Mouse (Mus musculus) intestine, postnatal 0 days (tissue): Measurements from ENCODE around the gene Fam71b. TPM values are rescaled to one million over a fixed set of nuclear protein-coding genes. Genes with fewer than 3 reads are reported as not detected.

Experiments used
- ATAC-seq: fragments of 200-750 bp; cut with Nextera tagmentation; 2 replicates; pipeline ENCODE4 v1.8.0; 2017; ENCODE audit warnings: mild to moderate bottlenecking, moderate TSS enrichment, moderate library complexity
- H3K27ac ChIP-seq: fragments of 300-500 bp; sonication (generic); 2 replicates; pipeline ENCODE4 v1.5.1; 2014; ENCODE audit warnings: mild to moderate bottlenecking, low read depth, low read length, moderate library complexity
- H3K27me3 ChIP-seq: fragments of 300-500 bp; sonication (generic); replicated peaks from 2 replicates; pipeline ENCODE4 v1.6.1; 2014; ENCODE audit warnings: low read length, mixed read lengths; ENCODE audit not compliant: control insufficient read depth, insufficient read depth
- H3K36me3 ChIP-seq: fragments of 300-500 bp; sonication (generic); 2 replicates; pipeline ENCODE4 v1.6.1; 2014; ENCODE audit warnings: mild to moderate bottlenecking, moderate library complexity; ENCODE audit not compliant: control insufficient read depth, insufficient read depth
- H3K4me1 ChIP-seq: fragments of 300-500 bp; sonication (generic); replicated peaks from 2 replicates; pipeline ENCODE4 v1.6.1; 2014; ENCODE audit warnings: antibody characterized with exemption, low read length, mixed read lengths; ENCODE audit not compliant: control insufficient read depth, insufficient read depth
- H3K4me2 ChIP-seq: fragments of 300-500 bp; sonication (generic); replicated peaks from 2 replicates; pipeline ENCODE4 v1.6.1; 2014; ENCODE audit warnings: low read depth, mild to moderate bottlenecking, moderate library complexity
- H3K4me3 ChIP-seq: fragments of 300-500 bp; sonication (generic); 2 replicates; pipeline ENCODE4 v1.5.1; 2014; ENCODE audit warnings: low read depth, low read length
- H3K9ac ChIP-seq: fragments of 300-500 bp; sonication (generic); 2 replicates; pipeline ENCODE4 v1.6.1; 2014; ENCODE audit warnings: mild to moderate bottlenecking, low read depth, low read length
- H3K9me3 ChIP-seq: fragments of 300-500 bp; sonication (generic); 2 replicates; pipeline ENCODE4 v1.6.1; 2016; ENCODE audit warnings: mixed run types; ENCODE audit not compliant: control insufficient read depth
- CTCF ChIP-seq: sonication (generic); IDR thresholded peaks from 2 replicates; pipeline ENCODE4 v1.5.1; 2016; ENCODE audit warnings: low read depth, mild to moderate bottlenecking, control low read depth, antibody characterized with exemption, moderate library complexity
- WGBS: fragments of 180-500 bp; shearing (Covaris S2); extraction: QIAGEN DNeasy Blood & Tissue Kit; methylation state at CpG from one replicate; pipeline ENCODE4 v1.1.7; 2014; 5-methylcytosine and 5-hydroxymethylcytosine counted together
- polyA plus RNA-seq: library from polyadenylated mRNA; unstranded; fragments of >200 nt; fragmentation: Nextera tagmentation; extraction: Ambion mirVana; gene quantifications from 2 replicates; pipeline ENCODE4 v1.2.1, GENCODE M21; 2015

Gene Fam71b
- polyA plus RNA-seq, 1 experiment from 2014 or later: not detected

DNA sequence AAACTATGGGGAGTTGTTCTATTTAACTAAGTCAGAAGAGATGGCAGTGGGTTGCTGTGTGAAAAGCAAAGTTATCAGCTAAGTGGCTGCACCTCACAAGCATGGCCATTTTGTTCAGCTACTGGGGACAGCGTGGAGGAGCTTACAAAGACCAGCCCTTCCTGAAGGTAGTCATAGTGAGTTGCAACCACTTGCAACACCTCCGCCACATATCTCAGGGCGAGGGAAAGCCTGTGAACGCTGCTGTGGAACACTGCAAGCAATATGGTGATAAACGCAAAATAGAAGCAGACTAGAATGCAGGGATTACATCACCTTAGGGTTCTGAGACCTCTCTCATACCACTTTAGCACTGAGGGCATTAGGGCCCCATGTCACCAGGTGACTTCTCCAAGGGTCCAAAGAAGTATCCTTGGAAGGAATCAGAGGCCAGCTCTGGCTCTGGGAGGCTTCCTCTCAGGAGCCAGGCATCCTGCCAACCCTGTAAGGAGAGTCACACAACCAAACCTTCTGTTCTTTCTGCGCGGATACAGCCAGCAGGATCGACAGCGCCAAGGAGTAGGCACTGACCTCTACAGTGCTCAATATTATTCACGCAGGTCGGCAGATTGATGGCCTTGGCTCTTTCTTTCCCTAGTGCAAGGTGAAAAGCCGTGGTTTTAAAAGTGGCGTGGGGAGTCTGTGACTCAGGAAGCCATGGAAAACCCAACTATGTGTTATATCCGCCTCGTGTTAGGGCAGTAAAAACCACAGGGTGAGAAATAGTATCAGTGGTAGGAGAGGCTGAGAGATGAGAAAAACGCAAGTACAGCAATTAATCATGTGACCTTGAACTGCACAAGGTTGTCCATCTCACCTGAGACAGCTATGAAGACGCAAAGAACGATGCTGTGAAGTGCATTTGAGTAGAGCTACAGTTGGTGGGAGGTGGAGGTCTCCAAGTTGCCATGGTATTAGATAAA is 34.0 kb upstream of the Fam71b start:
- Histone ChIP-seq H3K9ac (no peak overlapping the region), H3K4me1 (no peaks in the 10 kb centered on the region), H3K4me2 (no peak overlapping the region), H3K27me3 (no peaks in the 10 kb centered on the region), H3K9me3 (no peaks in the 10 kb centered on the region), H3K27ac (no peak overlapping the region), H3K4me3 (no peak overlapping the region), H3K36me3 (no peaks in the 10 kb centered on the region)
- WGBS: 82% methylated on average over 18 of the region's 18 CpGs
- TF ChIP-seq CTCF: no peak
- ATAC-seq: no peak

DNA sequence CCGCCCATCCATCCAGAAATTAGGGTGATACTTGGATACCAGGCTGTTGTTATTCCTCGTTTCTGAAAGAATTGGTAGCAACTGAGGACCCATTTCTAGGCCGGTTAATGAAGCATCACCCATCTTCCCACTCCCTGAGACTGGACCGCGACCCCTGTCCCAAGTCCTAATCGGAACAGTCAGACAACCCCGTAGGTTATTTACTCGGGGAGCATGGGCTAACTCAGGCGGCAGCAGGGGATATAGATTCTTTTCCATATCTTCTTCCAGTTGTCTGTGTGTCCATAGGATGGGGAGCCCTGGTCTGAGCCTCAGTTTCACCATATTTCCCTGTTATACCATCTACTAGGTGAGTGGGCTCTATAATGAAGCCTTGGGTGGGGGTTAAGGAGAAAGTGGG is 32.5 kb upstream of the Fam71b start:
- WGBS: 94% methylated on average over 9 of the region's 9 CpGs

DNA sequence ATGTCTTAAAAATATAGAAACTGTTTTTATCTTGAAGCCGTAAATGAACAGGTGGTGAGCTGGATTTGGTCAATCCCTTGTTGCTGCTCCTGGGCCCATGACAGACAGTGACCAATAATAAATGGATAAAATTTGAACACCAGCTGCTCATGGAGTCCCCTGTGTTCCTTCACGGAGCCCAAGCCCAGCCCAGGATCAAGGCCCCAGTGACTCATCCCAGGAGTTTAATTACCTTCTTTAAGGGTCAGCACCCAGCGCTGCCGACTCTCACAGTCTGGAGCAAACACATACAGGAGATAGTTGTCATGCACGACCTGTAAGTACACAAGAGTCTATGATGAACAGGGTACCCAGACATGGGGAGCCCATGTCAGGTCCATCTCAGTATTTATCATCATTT is 30.6 kb upstream of the Fam71b start:
- Histone ChIP-seq H3K9me3 (no peaks in the 10 kb centered on the region), H3K36me3 (no peaks in the 10 kb centered on the region), H3K27me3 (no peaks in the 10 kb centered on the region), H3K9ac (no peak overlapping the region), H3K4me2 (no peak overlapping the region), H3K27ac (no peak overlapping the region), H3K4me1 (no peaks in the 10 kb centered on the region), H3K4me3 (no peak overlapping the region)
- 50% methylated on average over 5 of the region's 5 CpGs for WGBS
- no peak for ATAC-seq
- TF ChIP-seq CTCF: no peak

More for the DNA sequence above, 32.5 kb upstream of the Fam71b start:
- H3K9me3 ChIP-seq: no peaks in the 10 kb centered on the region
- TF ChIP-seq CTCF: no peak
- no peak overlapping the region for H3K4me2 ChIP-seq
- no peak overlapping the region for H3K4me3 ChIP-seq
- no peaks in the 10 kb centered on the region for H3K36me3 ChIP-seq
- no peak overlapping the region for H3K9ac ChIP-seq
- H3K4me1 ChIP-seq: no peaks in the 10 kb centered on the region
- H3K27me3 ChIP-seq: no peaks in the 10 kb centered on the region
- no peak overlapping the region for H3K27ac ChIP-seq
- ATAC-seq: no peak

DNA sequence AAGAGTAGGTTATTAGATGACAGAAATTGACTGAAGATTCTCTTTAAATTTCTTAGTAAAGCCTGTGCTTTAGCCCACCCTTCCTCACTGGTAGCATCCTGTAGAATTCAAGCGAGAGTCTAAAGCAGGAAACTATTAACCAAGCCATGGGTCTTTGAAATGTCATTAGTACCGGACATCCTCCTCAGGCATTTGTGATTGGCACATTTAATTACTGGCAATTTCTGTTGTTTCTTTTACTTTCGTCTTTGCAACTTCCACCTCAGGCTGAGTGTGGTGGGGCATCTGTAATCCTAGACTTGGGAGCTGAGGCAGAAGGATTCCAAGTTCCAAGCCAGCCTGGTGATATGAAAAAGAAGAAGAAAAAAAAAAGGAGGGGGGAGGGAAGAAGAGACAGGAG is 30.0 kb upstream of the Fam71b start:
- ATAC-seq: no peak
- Histone ChIP-seq H3K4me3 (no peak overlapping the region), H3K36me3 (no peaks in the 10 kb centered on the region), H3K4me2 (no peak overlapping the region), H3K27me3 (no peaks in the 10 kb centered on the region), H3K9me3 (no peaks in the 10 kb centered on the region), H3K9ac (no peak overlapping the region), H3K4me1 (no peaks in the 10 kb centered on the region), H3K27ac (no peak overlapping the region)
- TF ChIP-seq CTCF: no peak
- WGBS: 70% methylated on average over 3 of the region's 3 CpGs

DNA sequence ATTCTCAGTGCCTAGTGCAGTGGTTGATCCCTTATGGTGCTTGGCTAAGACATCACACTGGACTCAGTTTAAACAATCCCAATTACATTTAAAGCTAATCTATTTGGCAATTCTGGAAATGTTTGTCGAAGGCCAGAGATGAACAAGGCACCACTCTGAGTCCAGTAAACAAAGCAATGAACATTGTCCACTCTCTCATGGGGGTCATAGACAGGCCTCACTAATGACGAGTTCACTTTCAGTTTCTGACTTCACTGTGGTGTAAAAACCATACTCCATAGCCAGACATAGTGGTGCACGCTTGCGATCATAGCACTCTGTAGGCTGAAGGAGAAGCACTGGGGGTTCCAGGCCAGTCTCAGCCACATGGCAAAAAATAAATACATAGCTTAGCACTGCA is 25.9 kb upstream of the Fam71b start:
- Histone ChIP-seq H3K9ac (no peak overlapping the region), H3K4me2 (no peak overlapping the region), H3K27me3 (no peaks in the 10 kb centered on the region), H3K27ac (no peak overlapping the region), H3K4me3 (no peak overlapping the region), H3K9me3 (no peaks in the 10 kb centered on the region), H3K36me3 (no peaks in the 10 kb centered on the region), H3K4me1 (no peaks in the 10 kb centered on the region)
- no peak for ATAC-seq
- TF ChIP-seq CTCF: no peak
- WGBS: 81% methylated on average over 4 of the region's 4 CpGs

DNA sequence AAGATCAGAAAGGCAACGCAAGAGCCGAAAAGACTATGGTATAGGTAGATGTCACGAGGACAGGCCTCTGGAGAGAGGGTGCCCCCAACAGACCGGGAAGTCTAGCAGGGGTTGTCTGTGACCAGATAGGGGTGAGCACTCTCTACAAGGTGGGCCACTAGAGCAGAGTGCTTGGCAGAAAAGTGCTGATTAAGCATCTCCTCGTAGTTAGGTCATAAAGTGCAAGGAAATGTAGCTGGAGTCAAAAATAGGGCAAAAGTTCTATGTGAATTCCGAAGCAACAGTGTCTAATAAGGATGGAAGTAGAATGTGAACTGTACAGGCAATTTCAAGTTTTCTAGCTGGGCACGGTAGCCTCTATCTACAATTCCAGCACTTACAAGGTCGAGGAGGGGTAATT is 25.1 kb upstream of the Fam71b start:
- H3K9ac ChIP-seq: no peak overlapping the region
- H3K4me3 ChIP-seq: no peak overlapping the region
- no peaks in the 10 kb centered on the region for H3K4me1 ChIP-seq
- H3K27ac ChIP-seq: no peak overlapping the region
- no peak overlapping the region for H3K4me2 ChIP-seq
- 90% methylated on average over 8 of the region's 8 CpGs for WGBS
- no peaks in the 10 kb centered on the region for H3K36me3 ChIP-seq
- ATAC-seq: no peak
- H3K27me3 ChIP-seq: no peaks in the 10 kb centered on the region
- no peak for TF ChIP-seq CTCF
- H3K9me3 ChIP-seq: no peaks in the 10 kb centered on the region
